Mouse (Mus musculus): Measurements from ENCODE around the gene Grm5. TPM values are rescaled to one million over a fixed set of nuclear protein-coding genes. Genes with fewer than 3 reads are reported as not detected.

The Grm5 gene
- polyA plus RNA-seq, 1 experiment from 2014 or later: 89.6 TPM

Other genes with a start within 250 kb of the Grm5 start
- gene Tyr, start 90.7 kb upstream of the Grm5 start, polyA plus RNA-seq (2015; fragmentation: Nextera tagmentation; extraction: Ambion mirVana): 0.13 TPM in 1 of 2 replicates, not detected in the other